8 mouse cellular contexts compared by ENCODE assay signal in genomic region chr19:38324147-38325028, GRCm38 (mm10).
DNase-seq lines count a peak whose midpoint lies in the region; ATAC-seq and TF ChIP-seq lines count a peak whose summit lies in the region.

No protein-coding gene starts in this region.

- peak; percentile 74 for TF ChIP-seq CTCF in hindbrain, postnatal 0 days (IDR thresholded peaks at IDR 0.05; ENCODE audit: low read depth)

- H3K9ac ChIP-seq in hindbrain, postnatal 0 days (replicated peaks; ENCODE audit: low read length), result no peak overlapping the region

- H3K4me2 ChIP-seq in hindbrain, postnatal 0 days (ENCODE audit: low read depth, low read length), result no peak overlapping the region

- no peaks in the 10 kb centered on the region for H3K27me3 ChIP-seq in hindbrain, postnatal 0 days (ENCODE audit: insufficient read depth, low read length)

- peak; percentile 85 for ATAC-seq in hindbrain, postnatal 0 days

- no peaks in the 10 kb centered on the region for H3K4me1 ChIP-seq in hindbrain, postnatal 0 days (ENCODE audit: insufficient read depth, low read length)

- H3K4me3 ChIP-seq in hindbrain, postnatal 0 days (ENCODE audit: low read length), result no peak overlapping the region

- DNase-seq in kidney, postnatal 4 days, result peak; percentile 54
- DNase-seq in kidney, adult 18-20 months, result no peak
- DNase-seq in adipocyte (ENCODE audit: low spot score), result peak; percentile 8
- DNase-seq in embryo, embryonic 10 days (ENCODE audit: low spot score), result peak; percentile 69
- peak; percentile 73 for DNase-seq in hindbrain, postnatal 0 days (ENCODE audit: low spot score)
- no peak for DNase-seq in thymus, postnatal 25 days
- no peak for DNase-seq in thymus, postnatal 0 days (ENCODE audit: low spot score)
- no peak for DNase-seq in natural killer cell, adult 2 months (ENCODE audit: low spot score in 2 of 2)

- WGBS in hindbrain, postnatal 0 days, result 17% methylated on average over 10 of the region's 10 CpGs

- H3K36me3 ChIP-seq in hindbrain, postnatal 0 days (ENCODE audit: insufficient read depth, low read length), result no peaks in the 10 kb centered on the region

- H3K27ac ChIP-seq in hindbrain, postnatal 0 days, result no peak overlapping the region

- no peaks in the 10 kb centered on the region for H3K9me3 ChIP-seq in hindbrain, postnatal 0 days (ENCODE audit: low read length)

Comparison
In these comparisons a context has a peak if more than half of its experiments do, and no peak if none do; other contexts are left out.
1. DNase-seq: peak in kidney, postnatal 4 days (2 of 2), adipocyte (single experiment), embryo, embryonic 10 days (single experiment) and hindbrain, postnatal 0 days (single experiment); none in kidney, adult 18-20 months (single experiment), thymus, postnatal 25 days (single experiment), thymus, postnatal 0 days (single experiment) and natural killer cell, adult 2 months (0 of 2).